Mouse (Mus musculus): Measurements from ENCODE around the gene Unc13d.

- TF ChIP-seq CTCF (IDR thresholded peaks at IDR 0.05; ENCODE audit: extremely low read depth, insufficient read length, insufficient replicate concordance, low read depth, low read length): no peak
- TF ChIP-seq POLR2A (IDR thresholded peaks at IDR 0.05; ENCODE audit: low read depth, low read length): no peak
Measured at GRCm38 (mm10) chr11:116084166-116084565, 6.4 kb upstream of the Unc13d start.
